Mouse (Mus musculus) urinary bladder, postnatal 25 days (tissue): Measurements from ENCODE around the gene Fggy.

Experiments used
- DNase-seq: peaks from one replicate; pipeline ENCODE4 v3.0.0; 2022; ENCODE audit warnings: low spot score

Fggy gene

DNA sequence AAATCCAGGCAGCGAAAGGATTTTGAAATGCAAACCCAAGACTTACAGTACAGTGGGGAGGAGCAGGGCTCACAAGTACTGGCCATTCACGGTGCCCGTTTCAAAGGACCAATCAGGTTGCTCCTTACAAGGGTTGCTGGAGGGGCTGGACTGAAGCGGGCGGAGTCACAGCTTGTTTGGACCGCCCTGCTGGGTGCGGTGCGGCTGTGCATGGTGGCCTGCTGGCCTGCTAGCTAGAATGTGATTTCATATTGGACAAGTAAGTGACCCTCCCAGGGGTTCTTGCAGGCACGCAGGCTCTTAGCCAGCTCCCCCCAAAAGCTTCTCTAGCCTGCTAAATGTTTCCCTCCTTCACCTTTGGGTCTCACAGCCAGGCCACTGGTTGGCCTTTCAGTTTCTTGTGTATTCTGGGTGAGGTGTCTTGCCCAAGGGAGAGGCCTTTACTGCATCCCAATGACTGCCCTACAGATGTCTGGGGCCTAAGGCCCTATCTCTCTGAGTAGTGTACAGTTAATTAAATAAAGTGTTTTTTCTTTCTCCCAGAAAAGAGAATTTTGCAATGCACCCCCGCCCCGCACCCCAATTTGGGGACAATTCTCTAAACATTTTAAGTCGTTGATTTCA lies at the start of gene Fggy:
TSS of gene Fggy (plus strand) at position 175 of the 624 bp plus-strand sequence.
- DNase-seq, result peak; percentile 96

DNA sequence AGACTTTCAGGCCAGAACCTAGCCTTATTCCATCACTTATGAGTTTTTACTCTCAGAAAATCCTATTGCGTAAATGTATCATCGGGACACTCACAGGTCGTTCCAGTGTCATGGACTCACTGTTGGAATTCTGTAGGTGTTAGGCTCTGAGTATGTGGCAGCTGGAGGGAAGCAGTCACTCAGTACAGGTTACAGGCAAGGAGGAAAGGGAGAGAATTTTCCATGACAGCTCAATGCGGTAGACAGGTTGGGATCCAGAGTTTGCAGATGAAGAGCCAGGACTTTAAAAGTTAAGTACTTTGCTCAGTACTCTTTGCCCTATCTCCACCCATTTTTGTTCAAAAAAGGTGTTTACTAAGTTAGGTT lies 49.4 kb upstream of the Fggy start:
- no peak for DNase-seq

DNA sequence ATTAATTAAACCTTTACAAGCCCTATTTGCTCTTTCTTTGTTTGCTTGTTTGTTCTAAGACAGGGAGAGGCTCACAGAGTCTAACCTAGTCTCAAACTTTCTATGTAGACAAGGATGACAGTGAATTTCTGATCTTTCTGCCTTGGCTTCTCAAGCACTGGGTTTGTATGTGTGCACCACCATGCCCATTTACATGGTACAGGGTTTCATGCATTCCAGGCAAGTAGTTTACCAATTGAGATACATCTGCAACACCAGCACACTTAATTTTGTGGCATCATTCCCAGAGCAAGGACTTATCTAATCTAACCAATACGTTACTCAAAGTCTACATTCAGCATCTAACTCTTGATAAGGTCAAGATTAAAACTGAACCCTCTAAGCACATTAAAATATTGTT lies 38.9 kb upstream of the Fggy start:
- DNase-seq, result no peak

DNA sequence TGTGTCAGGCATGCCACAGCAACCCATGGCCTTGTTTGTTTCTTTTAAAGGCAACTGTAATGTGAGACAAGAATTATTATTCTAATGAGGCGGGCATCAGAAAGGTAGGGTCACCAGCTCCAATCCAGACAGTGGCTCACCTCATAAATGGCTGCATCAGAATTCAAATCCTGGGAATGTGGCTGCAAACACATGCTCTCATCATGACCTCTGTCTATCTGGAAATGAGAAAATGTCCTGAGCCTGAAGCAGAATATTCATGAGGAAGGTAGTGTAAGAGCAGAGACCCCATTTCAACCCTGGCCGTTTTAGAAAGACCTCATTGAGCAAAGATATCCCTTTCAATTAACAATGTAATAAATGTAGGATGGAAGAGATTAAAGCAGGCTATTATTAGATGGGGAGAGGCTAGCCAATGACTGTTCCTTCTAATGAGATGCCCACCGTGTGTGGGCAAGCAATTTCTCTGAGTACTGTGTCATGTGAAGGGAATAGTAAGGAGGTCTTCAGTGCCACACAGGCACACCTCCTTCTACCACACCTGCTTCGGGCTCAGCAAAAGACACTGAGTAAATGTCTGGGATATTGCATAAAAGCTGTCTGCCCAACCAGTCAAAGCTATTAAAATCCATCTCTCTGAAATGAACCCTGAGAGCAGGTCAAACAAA lies 37.2 kb upstream of the Fggy start:
- DNase-seq, result no peak

DNA sequence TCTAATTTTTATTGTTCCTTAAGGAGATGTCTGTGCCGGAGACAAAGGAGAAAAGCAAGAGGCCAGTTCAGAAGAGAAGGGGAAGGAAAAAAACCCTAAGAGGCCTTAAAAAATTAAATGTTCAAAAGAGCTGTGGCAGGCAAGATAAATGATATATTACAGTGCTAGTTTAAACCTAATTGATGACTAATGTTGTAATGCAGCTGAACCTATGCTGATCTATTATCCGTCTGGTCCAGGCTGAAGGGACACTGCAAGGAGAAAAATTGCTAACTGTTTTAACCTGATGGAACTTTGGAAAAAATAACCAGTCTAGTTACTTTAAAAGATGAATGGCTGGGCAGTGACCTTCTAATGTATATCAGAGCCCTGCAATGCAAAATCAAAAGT lies 36.7 kb upstream of the Fggy start:
- DNase-seq, result no peak

DNA sequence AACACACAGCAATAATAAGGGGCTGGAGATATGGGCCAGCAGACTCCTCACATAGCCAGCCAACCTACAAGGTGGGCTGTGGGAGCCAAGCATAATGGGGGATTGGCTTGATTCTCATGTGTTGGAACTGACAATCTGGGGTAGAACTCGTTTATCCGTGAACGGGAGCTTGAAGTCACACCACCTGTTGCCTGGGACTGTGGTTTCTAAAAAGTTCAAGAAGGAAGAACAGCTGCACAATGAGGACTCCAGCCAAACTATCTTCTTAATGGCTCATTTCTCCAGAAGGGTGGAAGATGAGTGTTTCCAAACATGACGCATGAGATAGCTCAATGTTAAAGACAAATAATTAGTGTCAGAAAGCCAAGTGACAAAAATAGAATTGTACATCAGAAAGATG lies 30.7 kb upstream of the Fggy start:
- DNase-seq, result no peak

DNA sequence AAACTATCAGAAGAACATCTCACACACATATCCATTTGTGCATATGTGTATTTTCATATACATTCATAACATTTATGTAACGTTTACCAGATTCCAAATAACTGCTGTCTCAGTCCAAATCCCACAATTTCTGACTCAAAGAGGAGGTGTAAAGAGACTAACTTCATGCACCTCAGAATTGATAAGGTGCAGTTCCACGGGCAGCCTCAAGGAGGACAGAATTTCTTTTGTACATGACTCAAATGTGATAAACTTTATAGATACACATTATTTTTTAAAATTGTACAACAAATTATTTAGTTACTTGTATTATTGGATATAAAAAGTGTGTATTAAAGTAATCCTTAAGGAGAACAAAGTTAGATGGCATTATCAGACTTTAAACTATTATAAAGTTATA lies 26.6 kb upstream of the Fggy start:
- DNase-seq, result no peak

DNA sequence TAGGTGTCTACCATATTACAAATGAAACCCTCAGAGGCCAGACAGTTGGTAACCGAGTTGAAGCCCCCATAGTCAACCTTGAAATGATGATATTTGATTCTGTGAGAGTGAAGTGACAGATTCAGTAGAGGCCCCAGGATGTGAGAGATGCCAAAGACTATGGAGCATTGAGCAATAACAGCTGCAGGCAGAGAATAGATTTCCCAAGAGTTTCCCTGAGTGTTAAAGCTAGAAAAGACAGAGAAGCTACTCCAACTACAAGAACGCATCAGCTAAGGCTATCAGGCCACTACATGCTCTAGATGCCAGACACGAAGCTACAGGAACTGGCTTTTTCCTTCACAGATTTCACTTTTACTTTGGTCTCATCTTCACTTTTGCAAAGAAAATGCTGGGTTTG lies 23.4 kb upstream of the Fggy start:
- DNase-seq, result no peak

DNA sequence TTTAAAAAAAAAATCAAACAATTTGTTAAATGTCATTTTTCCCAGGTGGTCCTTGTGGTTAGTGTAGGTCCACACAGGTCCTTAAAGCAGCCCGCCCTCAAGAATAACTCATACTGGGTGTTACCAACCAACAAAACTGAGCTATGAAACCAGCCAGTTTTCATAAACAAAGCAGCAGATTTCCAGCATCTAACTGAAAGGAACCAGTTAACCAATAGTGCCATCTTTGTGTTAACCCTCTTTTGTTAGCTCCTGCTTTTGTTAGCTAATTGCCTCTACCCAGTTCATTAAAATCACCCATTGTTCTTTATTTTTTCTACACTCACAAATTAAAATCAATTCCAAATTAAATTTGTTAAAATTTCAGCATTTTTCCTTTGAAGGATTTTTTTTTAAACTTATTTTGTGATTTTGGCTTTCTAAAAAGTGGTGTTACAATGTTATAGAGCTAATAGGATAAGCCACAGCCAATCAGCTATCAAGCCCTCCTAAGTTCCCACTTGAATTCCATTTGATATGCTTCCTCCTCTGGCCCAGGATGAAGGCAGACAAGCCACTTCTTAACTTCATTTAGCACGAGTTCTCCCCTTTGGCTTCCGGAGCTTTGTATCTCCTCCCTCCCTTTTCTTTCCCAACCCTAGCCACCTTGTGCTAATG lies 15.8 kb upstream of the Fggy start:
- no peak for DNase-seq

DNA sequence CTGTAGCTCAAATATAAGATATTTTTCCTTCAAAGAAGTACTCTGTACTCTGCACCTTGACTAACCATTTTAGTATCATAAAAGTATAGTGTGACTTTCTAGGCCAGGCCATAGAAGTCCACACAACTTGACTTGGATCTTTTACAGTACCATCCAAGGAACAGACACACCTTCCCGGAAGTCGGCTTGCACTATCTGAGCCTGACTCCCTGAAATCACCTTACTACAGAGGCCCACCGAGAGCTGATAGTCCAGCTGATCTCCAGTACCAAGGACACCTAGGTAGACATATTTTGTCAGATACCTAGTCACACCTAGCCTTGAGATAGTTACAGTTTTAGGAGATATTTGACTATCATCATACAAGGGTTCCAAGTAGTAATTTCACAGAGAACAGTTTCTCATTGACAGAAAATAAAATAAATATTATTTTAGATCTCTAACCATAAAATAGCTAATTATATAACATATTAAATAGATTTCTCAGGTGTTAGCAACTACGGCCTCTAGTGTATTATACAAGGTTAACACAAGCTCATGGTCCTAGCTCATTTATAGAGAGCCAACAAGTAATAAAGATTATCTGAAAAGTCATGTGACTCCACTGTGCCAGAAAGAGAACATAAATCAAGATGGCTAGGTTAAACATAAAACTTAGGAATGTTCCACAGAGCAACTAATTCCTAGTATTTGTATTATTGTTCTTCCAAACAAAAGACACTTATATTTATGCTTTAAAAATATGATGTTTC lies 15.1 kb upstream of the Fggy start:
- no peak for DNase-seq

DNA sequence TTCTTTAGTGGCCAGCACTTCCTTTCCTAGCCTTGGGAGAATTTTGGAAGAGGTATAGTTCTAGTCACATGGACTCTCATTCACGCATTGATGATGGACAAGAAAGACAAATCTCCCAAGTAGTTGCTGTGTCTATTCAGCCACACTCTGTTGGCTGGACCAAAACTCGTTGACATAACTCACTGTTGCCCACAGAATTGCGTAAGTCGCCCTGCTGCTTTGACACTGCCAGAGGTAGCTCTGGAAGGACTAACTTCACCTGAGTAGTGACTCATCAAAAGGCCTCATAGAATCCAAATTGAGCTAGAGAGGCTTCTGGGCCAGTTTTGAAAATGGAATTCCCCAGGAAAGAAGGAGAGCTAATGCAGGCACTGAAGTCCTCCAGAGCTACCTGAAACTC lies 13.8 kb upstream of the Fggy start:
- DNase-seq, result no peak

DNA sequence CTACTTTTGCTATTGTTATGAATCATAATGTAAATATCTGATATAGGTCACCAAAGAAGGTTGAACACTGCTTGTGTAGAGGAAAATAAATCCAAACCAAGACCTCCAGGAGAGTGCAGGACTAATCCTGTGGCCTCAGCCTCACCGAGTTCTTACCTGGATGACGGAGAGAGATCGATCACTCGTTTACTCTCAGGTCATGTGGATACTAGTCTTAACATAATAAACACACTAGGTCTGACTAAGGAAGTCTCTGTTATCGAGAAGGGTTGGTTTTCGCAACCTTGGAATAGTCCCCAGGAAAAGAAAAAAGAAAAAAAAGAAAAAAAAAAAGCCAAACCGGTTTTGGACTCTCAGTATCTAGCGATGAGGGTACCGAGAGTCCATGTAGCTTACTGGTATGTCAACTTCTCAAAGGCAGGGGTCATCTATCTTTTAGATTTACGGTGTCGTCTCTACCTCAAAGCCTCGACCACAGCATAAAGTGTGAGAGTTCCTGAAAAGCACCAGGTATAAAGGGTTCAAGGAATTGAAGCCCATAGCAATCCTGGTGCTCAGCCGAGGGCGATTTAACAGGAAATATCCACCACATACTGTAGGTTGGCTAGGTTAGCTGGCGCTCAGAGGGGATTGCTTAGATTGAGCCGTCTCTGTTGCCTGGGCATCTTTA lies 509 bp upstream of the Fggy start:
- no peak for DNase-seq

DNA sequence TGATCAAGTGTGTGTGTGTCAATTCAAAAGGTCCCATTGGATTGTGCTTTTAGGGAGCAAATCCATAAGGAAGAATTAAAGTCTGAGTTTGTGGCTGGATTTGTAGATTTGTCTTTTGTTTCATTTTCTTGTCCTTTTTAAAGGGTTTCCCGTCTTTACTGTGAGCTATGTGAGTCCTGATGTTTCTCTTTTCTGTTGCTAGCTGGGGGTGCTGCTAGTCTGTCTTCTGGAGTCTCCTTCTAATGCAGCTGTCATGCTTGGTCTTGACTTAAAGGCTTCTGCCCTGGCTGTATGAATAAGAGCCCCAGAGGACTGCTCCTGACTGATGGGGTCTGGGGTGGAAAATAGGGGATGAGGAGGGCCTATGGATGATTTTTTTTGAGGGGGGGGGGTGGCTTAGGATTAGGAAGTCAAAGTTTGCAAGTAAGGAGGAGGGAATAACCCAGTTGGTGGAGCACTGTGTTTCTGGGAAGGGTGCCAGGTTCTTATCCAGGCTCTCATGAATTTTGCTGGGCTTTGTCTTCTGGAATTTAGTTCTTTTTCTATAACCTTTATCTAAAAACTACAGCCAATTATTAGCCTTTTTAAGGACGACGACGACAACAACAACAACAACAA lies 1.1 kb downstream of the Fggy start:
- DNase-seq, result peak; percentile 7

DNA sequence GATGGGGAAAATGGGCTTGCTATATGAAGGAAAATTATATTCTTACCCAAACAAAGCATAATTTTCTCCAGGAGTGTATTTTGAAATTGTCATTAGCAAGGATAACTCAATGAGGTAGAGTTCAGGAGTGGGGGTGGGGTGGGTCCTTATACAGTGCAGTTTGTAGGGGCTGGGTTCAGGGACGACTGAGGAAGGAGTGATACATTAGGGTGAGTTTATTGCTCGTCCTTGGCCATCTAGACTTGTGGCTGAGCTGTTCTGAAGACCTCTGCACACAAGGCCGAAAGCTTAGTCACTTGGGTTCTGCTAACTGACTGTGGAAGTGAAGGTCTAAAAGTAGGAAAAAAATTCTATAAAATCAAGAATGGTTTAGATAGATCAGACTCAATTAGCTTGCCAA lies 14.3 kb downstream of the Fggy start:
- DNase-seq, result no peak

DNA sequence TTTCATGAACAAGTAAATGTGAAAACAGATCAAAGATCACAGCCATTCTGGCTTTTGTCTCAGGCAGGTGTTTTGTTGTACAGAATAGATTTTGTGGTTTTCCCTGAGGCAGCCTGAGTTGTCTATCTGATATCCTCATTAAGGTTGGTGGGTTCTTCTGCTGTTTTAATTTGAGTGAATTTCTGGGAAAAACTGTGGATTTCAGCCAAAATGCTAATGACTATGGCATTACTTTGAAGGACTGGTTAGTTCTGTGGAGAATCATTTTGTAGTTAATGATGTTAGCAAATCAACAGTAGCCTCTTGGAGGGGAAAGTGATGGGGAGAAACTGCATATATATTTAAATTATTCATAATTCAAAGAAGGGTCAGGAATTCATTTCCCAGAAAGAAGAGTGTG lies 16.4 kb downstream of the Fggy start:
- DNase-seq, result no peak

DNA sequence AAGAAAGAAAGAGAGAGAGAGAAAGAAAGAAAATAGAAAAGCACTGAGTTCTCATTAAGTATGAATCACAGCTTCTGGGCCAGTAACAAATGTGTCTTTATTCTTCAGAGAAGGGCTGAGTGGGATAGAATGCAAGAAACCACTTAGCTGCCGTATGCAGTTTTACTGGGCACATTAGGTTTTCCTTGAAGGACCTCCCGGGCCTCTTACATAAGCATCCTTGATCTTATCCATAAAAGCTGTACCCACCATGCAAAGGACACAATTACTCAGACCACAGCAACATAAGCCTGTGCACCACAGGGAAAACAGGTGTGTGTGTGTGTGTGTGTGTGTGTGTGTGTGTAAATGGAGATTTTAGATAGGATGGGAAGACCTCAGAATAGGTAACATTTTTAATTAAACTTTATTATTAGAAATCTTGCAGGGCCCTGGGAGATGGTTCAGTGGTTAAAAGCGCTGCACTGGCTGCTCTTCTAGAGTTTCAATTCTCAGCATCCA lies 18.2 kb downstream of the Fggy start:
- DNase-seq, result no peak

DNA sequence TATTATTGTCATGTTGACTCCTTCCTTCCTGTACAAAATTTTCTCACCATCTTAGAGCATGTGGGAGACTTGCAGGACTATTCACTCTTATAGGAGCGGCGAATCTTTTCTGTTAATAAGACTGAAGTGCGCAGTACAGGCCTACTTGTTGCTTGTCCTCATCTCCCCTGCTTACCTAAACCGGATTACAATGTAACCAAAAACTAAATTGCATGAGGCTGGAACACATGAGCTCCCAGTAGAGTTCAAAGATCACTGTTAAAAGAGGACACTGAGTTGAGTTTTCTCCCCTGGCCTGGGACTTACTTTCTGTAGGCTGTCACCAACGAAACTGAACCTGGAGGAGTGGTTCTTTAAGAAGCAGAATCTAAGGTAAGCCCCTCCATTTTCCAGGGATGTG lies 21.9 kb downstream of the Fggy start:
- DNase-seq, result no peak

DNA sequence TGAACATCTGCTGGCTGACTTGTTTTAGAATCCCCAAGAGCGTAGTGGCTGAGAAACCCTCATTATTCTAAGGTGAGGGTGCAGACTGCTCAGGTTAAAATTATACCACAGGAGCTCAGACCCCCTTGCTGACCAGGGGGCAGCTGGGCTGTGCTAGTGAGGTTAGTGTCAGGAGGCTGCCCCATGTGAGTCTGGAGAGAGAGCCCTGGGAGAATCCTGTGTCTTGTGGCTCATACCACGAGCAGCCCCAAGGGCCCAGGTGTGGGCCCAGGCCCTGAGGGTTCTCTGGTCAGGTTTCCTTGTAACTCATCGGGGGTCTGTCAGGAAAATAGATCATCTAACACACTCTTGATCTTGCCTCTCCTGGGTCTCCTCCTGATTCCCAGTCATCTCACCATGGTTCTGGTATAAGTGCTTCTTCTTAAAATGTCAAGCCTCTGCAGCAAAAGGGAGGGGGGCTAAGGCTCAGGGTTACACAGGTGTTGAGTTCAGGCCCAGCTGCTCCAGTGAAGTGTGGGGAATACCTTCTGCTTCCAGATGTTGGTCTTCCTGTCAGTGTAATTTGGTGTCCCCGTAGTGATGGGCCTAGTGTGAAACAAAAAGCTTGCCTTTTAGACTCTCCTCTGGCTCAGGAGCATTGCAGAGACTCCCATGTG lies 26.9 kb downstream of the Fggy start:
- DNase-seq, result no peak

DNA sequence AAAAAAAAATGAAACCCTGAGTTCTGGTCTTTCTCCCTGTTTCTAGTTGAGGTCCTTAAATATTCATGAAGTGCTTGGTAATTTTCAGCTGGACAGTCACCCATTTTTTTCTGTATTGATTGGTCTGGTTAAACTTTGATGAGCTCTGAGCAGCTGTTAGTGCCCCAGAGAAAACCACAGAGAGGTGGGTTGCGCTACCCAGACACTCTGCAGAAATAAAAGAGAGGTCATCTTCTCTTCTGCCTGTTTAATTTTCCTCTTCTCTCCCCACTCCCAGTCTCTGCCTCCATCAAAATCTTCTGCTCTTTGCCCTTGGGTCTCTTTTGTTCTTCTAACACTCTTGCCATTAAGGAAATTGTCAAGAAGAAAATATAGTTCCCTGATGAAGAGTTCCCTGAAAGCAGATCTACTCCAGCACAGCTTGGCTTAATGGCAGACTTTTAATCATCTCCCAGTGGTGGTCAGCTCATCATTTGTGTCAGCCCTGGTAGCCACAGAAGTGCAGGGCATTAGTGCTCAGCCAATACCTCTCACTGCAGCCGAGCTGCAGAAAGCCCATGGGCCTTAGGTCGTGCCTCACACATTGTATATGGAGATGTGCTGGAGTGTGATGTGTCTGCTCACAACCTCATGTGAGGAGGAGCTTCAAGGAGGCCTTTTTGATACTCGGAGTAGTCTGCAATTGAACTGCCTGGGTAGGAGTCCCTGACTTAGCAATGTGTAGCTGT lies 29.1 kb downstream of the Fggy start:
- DNase-seq, result no peak

DNA sequence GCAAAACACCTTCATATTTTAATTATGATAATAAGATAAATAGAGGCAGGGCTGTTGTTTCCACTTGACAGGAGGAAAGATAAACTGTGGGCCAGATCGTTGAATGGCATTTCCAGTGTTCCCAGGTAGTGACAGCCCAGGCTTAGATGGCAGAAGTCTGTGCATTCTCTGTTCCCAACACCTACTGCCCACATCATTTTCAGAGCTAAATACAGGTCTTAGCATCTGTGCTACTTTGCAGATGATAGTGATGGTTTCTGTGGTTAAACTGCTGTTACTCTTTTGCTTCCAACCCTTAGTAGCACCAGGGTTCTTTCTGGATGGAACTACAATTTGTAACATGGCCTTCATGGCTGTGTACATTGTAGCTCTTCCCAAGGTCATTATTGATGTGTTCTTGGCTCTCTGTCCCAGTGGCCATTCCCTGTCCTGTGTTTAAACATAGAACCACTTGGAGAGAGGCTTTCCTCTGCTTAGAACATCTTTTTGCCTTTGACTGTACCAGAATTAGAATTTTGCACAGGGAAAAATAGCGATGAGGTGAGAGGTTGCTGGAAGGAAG lies 31.5 kb downstream of the Fggy start:
- DNase-seq, result no peak
